Mouse (Mus musculus): ENCODE measurements around the gene Atg9b.
A peak's percentile ranks its signal among the peaks of the same experiment; 100 is the strongest.
"Not testable (repeated sequence)": the region's sequence is repeated elsewhere in the genome, so short reads cannot be mapped to it uniquely, and the experiment has no call there.

Gene Atg9b

GRCm38 (mm10) chr5:24404594-24405360 is 12.8 kb upstream of the Atg9b start:
- no peak for DNase-seq

GRCm38 (mm10) chr5:24401969-24402368 is 10.0 kb upstream of the Atg9b start:
- no peak for DNase-seq

- DNase-seq, result no peak
Observed at GRCm38 (mm10) chr5:24400911-24401605, 9.1 kb upstream of the Atg9b start.

GRCm38 (mm10) chr5:24400362-24400761 is 8.4 kb upstream of the Atg9b start:
- DNase-seq, result no peak

- DNase-seq, result no peak
Observed at GRCm38 (mm10) chr5:24399686-24400085, 7.7 kb upstream of the Atg9b start.

- DNase-seq, result not testable (repeated sequence)
Observed at GRCm38 (mm10) chr5:24396254-24396653, 4.3 kb upstream of the Atg9b start.

GRCm38 (mm10) chr5:24394165-24394894 is 2.4 kb upstream of the Atg9b start:
- peak; percentile 96 for DNase-seq

GRCm38 (mm10) chr5:24393392-24393997 is 1.6 kb upstream of the Atg9b start, which contains the start of gene Abcb8:
TSS of gene Abcb8 (plus strand) at chr5:24393663.
- peak; percentile 87 for DNase-seq

- DNase-seq, result no peak
Observed at GRCm38 (mm10) chr5:24392724-24393123, 781 bp upstream of the Atg9b start.

GRCm38 (mm10) chr5:24389658-24390020 is 2.3 kb downstream of the Atg9b start:
- DNase-seq, result no peak

GRCm38 (mm10) chr5:24389011-24389657 is 2.8 kb downstream of the Atg9b start:
- peak; percentile 54 for DNase-seq

GRCm38 (mm10) chr5:24388246-24388915 is 3.6 kb downstream of the Atg9b start:
- DNase-seq, result no peak

- DNase-seq, result peak; percentile 82
Observed at GRCm38 (mm10) chr5:24387264-24388241, 4.4 kb downstream of the Atg9b start.

- DNase-seq, result no peak
Observed at GRCm38 (mm10) chr5:24385887-24386550, 5.9 kb downstream of the Atg9b start.

GRCm38 (mm10) chr5:24385374-24385773 is 6.6 kb downstream of the Atg9b start:
- DNase-seq, result no peak

GRCm38 (mm10) chr5:24384407-24384806 is 7.5 kb downstream of the Atg9b start:
- DNase-seq, result peak; percentile 53

- peak; percentile 93 for DNase-seq
Observed at GRCm38 (mm10) chr5:24383026-24383859, 8.7 kb downstream of the Atg9b start.

GRCm38 (mm10) chr5:24381988-24382387 is 10.0 kb downstream of the Atg9b start:
- no peak for DNase-seq

GRCm38 (mm10) chr5:24381486-24381885 is 10.5 kb downstream of the Atg9b start:
- no peak for DNase-seq

All from kidney, postnatal 10 days (tissue).